Mouse (Mus musculus): ENCODE data around the gene Lhfpl1.
"Not testable (repeated sequence)": the region's sequence is repeated elsewhere in the genome, so short reads cannot be mapped to it uniquely, and the experiment has no call there.

GRCm38 (mm10) chrX:145300232-145300631 is 48.7 kb downstream of the Lhfpl1 start:
- not testable (repeated sequence) for TF ChIP-seq EP300, CTCF (IDR thresholded peaks at IDR 0.05)
